Mouse (Mus musculus) spleen, adult 2 months (tissue): ENCODE results near the gene Col9a2.

Source experiments
- CTCF ChIP-seq: fragments of 200-500 bp; IDR thresholded peaks from 2 replicates; pipeline ENCODE4 v1.5.1; 2011; ENCODE audit warnings: mild to moderate bottlenecking, inconsistent platforms; ENCODE audit not compliant: insufficient read depth, insufficient read length, insufficient replicate concordance; ENCODE audit errors: extremely low read depth
- POLR2A ChIP-seq: fragments of 200-500 bp; IDR thresholded peaks from 2 replicates; pipeline ENCODE4 v1.6.1; 2011; ENCODE audit warnings: low read depth, low read length, inconsistent platforms

GRCm38 (mm10) chr4:121023464-121023863, 15.7 kb upstream of the Col9a2 start:
- TF ChIP-seq CTCF (no peak), POLR2A (no peak)
